Mouse (Mus musculus): ENCODE data around the gene Aqp1. TPM values are rescaled to one million over a fixed set of nuclear protein-coding genes. Genes with fewer than 3 reads are reported as not detected.

The Aqp1 gene
- total and polyA plus RNA-seq, 3 experiments: 57.2 to 95.3 TPM; not detected in 1

DNA sequence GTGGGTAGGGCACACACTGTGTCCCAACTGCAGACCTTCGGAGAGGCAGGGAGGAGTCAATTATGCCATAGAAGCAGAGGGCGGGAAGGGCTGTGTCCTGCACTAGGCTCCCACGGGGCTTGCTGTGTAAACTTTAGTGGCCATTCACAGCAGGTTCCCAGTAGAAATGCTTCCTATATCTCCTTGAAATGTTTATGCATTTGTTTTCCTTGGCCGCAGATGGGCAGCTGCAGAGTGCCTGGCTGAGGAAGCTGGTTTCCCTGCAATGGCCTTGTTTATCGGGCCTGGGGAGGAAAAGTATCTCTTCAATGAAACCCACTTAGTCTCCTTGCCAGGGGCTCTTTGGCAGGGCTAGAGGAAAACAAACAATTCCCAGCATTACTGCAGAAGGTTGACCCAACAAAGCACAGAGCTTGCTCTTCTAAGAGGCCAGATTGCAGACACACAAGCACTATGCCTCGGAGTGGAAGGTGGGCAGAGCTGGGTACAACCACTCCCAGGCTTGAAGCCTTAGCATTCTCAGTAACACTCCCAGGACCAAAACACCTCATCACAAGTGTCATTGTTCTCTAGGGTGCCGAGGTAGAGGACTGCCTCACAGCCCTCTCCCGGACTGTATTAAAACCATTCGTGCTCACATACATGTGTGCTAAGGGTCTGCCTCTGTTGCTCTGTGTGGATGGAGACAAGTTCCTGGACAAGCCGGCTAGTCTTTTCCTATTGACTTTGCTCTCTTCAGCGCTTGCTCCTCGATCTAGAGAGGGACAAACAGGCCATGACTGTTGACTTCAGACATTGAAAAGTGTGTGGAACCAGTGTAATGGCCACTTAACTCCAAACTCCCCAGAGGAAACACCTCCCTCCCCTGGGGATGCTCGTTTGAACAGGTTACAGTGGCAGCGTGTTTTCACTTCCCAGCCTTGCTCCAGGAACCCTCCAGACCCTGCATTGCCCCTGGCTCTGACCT lies 16.4 kb upstream of the Aqp1 start:
- H3K36me3 ChIP-seq (ENCODE audit: control insufficient read depth in 1 of 2, insufficient read depth in 2 of 2, low read length in 2 of 2): peaks cover 0 to 6% of the 10 kb centered on the region in 2 experiments; a peak in 2 of 4 replicates
- no peaks in the 10 kb centered on the region for H3K79me2 ChIP-seq (ENCODE audit: control insufficient read depth, insufficient read depth, low read length, poor library complexity)
- no peak overlapping the region for H3K9ac ChIP-seq (ENCODE audit: control insufficient read depth, low read depth, low read length, poor library complexity, severe bottlenecking)
- peaks cover 5 to 34% of the 10 kb centered on the region in 2 experiments for H3K4me1 ChIP-seq (ENCODE audit: control insufficient read depth in 1 of 2, insufficient read depth in 2 of 2, low read length in 2 of 2)
- H3K27me3 ChIP-seq (ENCODE audit: control insufficient read depth in 1 of 2, insufficient read depth in 2 of 2, low read length in 2 of 2): no peaks in the 10 kb centered on the region
- H3K9me3 ChIP-seq (replicated peaks; ENCODE audit: insufficient read depth, low read length): no peaks in the 10 kb centered on the region
- no peak overlapping the region for H3K4me3 ChIP-seq (ENCODE audit: control insufficient read depth in 1 of 2, insufficient read depth in 1 of 2, low read depth in 2 of 2, low read length in 2 of 2)
- TF ChIP-seq BHLHE40 (IDR thresholded peaks at IDR 0.05; ENCODE audit: borderline replicate concordance, low read depth, low read length) (no peak), POLR2AphosphoS2 (IDR thresholded peaks at IDR 0.05; ENCODE audit: low read length) (no peak), MAZ (IDR thresholded peaks at IDR 0.05; ENCODE audit: low read depth, low read length) (no peak), USF2 (IDR thresholded peaks at IDR 0.05; ENCODE audit: borderline replicate concordance in 1 of 2, insufficient read depth in 1 of 2, low read depth in 1 of 2, low read length in 2 of 2) (no peak), CTCF (IDR thresholded peaks at IDR 0.05 in 2 of 3, conservative IDR thresholded peaks at IDR 0.05 in 1 of 3; ENCODE audit: control insufficient read depth in 1 of 3, insufficient read depth in 1 of 3, low read depth in 2 of 3, low read length in 3 of 3, poor library complexity in 1 of 3, severe bottlenecking in 1 of 3) (no peak), SIN3A (IDR thresholded peaks at IDR 0.05; ENCODE audit: low read length) (no peak), CHD2 (IDR thresholded peaks at IDR 0.05; ENCODE audit: low read length) (no peak), HCFC1 (IDR thresholded peaks at IDR 0.05; ENCODE audit: low read depth, low read length) (no peak), ZNF384 (IDR thresholded peaks at IDR 0.05; ENCODE audit: low read depth, low read length) (no peak), MAFK (IDR thresholded peaks at IDR 0.05; ENCODE audit: borderline replicate concordance, low read depth, low read length) (no peak), GABPA (IDR thresholded peaks at IDR 0.05; ENCODE audit: low read depth, low read length) (no peak), MEF2A (IDR thresholded peaks at IDR 0.05; ENCODE audit: extremely low read depth, insufficient replicate concordance, low read depth, low read length, poor library complexity, severe bottlenecking) (no peak), CHD1 (IDR thresholded peaks at IDR 0.05; ENCODE audit: low read depth, low read length) (no peak), RCOR1 (IDR thresholded peaks at IDR 0.05; ENCODE audit: low read depth, low read length) (no peak), MXI1 (IDR thresholded peaks at IDR 0.05; ENCODE audit: low read depth, low read length) (no peak), E2F4 (IDR thresholded peaks at IDR 0.05; ENCODE audit: borderline replicate concordance, low read depth, low read length) (no peak), ETS1 (IDR thresholded peaks at IDR 0.05; ENCODE audit: low read depth, low read length) (no peak)
- no peak for DNase-seq (ENCODE audit: low read depth, low spot score)
- no peak overlapping the region for H3K27ac ChIP-seq (ENCODE audit: control insufficient read depth, low read depth, low read length)

DNA sequence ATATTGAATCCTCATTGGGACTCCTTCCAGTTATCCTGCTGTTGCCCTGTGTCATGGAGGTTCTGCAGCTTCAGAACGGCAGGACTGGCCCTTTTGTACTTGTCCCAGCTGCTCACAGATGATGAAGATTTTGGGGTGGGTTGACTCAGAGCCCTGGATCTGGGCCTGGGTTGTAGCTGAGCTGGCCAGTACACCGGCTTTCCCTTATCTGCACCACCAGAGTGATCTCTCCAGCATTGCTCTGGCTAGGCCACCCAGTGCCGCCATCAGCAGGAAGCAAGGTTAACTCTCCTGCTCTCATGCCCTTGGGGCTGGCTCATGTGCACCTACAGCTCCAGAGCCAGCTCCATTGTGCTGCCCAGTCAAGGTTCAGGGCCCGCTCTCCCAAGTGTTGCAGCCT lies 15.3 kb upstream of the Aqp1 start:
- Histone ChIP-seq H3K4me3 (ENCODE audit: control insufficient read depth in 1 of 2, insufficient read depth in 1 of 2, low read depth in 2 of 2, low read length in 2 of 2) (no peak overlapping the region), H3K9ac (ENCODE audit: control insufficient read depth, low read depth, low read length, poor library complexity, severe bottlenecking) (no peak overlapping the region), H3K36me3 (ENCODE audit: control insufficient read depth in 1 of 2, insufficient read depth in 2 of 2, low read length in 2 of 2) (peaks cover 0 to 10% of the 10 kb centered on the region in 2 experiments; a peak in 2 of 4 replicates), H3K4me1 (ENCODE audit: control insufficient read depth in 1 of 2, insufficient read depth in 2 of 2, low read length in 2 of 2) (peaks cover 5 to 41% of the 10 kb centered on the region in 2 experiments), H3K79me2 (ENCODE audit: control insufficient read depth, insufficient read depth, low read length, poor library complexity) (no peaks in the 10 kb centered on the region), H3K27me3 (ENCODE audit: control insufficient read depth in 1 of 2, insufficient read depth in 2 of 2, low read length in 2 of 2) (no peaks in the 10 kb centered on the region), H3K27ac (ENCODE audit: control insufficient read depth, low read depth, low read length) (no peak overlapping the region), H3K9me3 (replicated peaks; ENCODE audit: insufficient read depth, low read length) (no peaks in the 10 kb centered on the region)
- DNase-seq (ENCODE audit: low read depth, low spot score): peak; percentile 30
- TF ChIP-seq EP300 (IDR thresholded peaks at IDR 0.05; ENCODE audit: low read depth in 1 of 2, low read length in 2 of 2) (0 out of 4 replicates have a peak, but pooled peaks of 1 of the 2 experiments have one; percentile 17), ZC3H11A (IDR thresholded peaks at IDR 0.05; ENCODE audit: low read depth, low read length) (no peak), GABPA (IDR thresholded peaks at IDR 0.05; ENCODE audit: low read depth, low read length) (no peak), MEF2A (IDR thresholded peaks at IDR 0.05; ENCODE audit: extremely low read depth, insufficient replicate concordance, low read depth, low read length, poor library complexity, severe bottlenecking) (no peak), ETS1 (IDR thresholded peaks at IDR 0.05; ENCODE audit: low read depth, low read length) (no peak), USF2 (IDR thresholded peaks at IDR 0.05; ENCODE audit: borderline replicate concordance in 1 of 2, insufficient read depth in 1 of 2, low read depth in 1 of 2, low read length in 2 of 2) (no peak), POLR2AphosphoS5 (IDR thresholded peaks at IDR 0.05; ENCODE audit: borderline replicate concordance, low read depth, low read length) (no peak), NELFE (IDR thresholded peaks at IDR 0.05; ENCODE audit: low read depth, low read length) (no peak), TAL1 (IDR thresholded peaks at IDR 0.05; ENCODE audit: low read length) (peak; percentile 30), CHD1 (IDR thresholded peaks at IDR 0.05; ENCODE audit: low read depth, low read length) (no peak), ZKSCAN1 (IDR thresholded peaks at IDR 0.05; ENCODE audit: low read depth, low read length) (no peak)

All from MEL (cell line).